Mouse (Mus musculus): ENCODE measurements around the gene Rita1. TPM values are rescaled to one million over a fixed set of nuclear protein-coding genes. Genes with fewer than 3 reads are reported as not detected.

Rita1 gene
- polyA plus RNA-seq, 1 experiment from 2014 or later, result 3.4 TPM

GRCm38 (mm10) chr5:120600946-120601668, 11.3 kb downstream of the Rita1 start:
- no peaks in the 10 kb centered on the region for H3K9me3 ChIP-seq (ENCODE audit: low read length)
- 62% methylated on average over 11 of the region's 11 CpGs for WGBS (ENCODE audit: insufficient replicate concordance)
- H3K9ac ChIP-seq (replicated peaks), result no peak overlapping the region
- peaks cover 22% of the 10 kb centered on the region for H3K4me1 ChIP-seq (ENCODE audit: insufficient read depth)
- no peaks in the 10 kb centered on the region for H3K27me3 ChIP-seq (ENCODE audit: insufficient read depth, low read length)
- no peak overlapping the region for H3K27ac ChIP-seq (ENCODE audit: low read depth)
- ATAC-seq (peak; percentile 31; the same call in 1 of the 2 replicates), DNase-seq (peak; percentile 67)
- H3K4me3 ChIP-seq (ENCODE audit: low read depth, low read length), result no peak overlapping the region
- no peaks in the 10 kb centered on the region for H3K36me3 ChIP-seq (replicated peaks; ENCODE audit: insufficient read depth, low read length)
- no peak overlapping the region for H3K4me2 ChIP-seq (ENCODE audit: low read depth, low read length)
- TF ChIP-seq CTCF (IDR thresholded peaks at IDR 0.05; ENCODE audit: low read depth) (peak; percentile 88), EP300 (IDR thresholded peaks at IDR 0.05; ENCODE audit: low read depth) (no peak)

GRCm38 (mm10) chr5:120599625-120600024, 12.8 kb downstream of the Rita1 start:
- 50% methylated on average over 6 of the region's 6 CpGs for WGBS (ENCODE audit: insufficient replicate concordance)
- Histone ChIP-seq H3K36me3 (replicated peaks; ENCODE audit: insufficient read depth, low read length) (no peaks in the 10 kb centered on the region), H3K4me1 (ENCODE audit: insufficient read depth) (peaks cover 17% of the 10 kb centered on the region), H3K27me3 (ENCODE audit: insufficient read depth, low read length) (no peaks in the 10 kb centered on the region), H3K27ac (ENCODE audit: low read depth) (no peak overlapping the region), H3K9me3 (ENCODE audit: low read length) (no peaks in the 10 kb centered on the region), H3K4me2 (ENCODE audit: low read depth, low read length) (peak overlapping the region; percentile 44; the same call in 1 of the 2 replicates), H3K4me3 (ENCODE audit: low read depth, low read length) (no peak overlapping the region), H3K9ac (replicated peaks) (no peak overlapping the region)
- DNase-seq (no peak), ATAC-seq (peak; percentile 82)
- TF ChIP-seq CTCF (IDR thresholded peaks at IDR 0.05; ENCODE audit: low read depth), result no peak
- peak; percentile 73 for TF ChIP-seq EP300 (IDR thresholded peaks at IDR 0.05; ENCODE audit: low read depth)

GRCm38 (mm10) chr5:120594485-120594884, 17.9 kb downstream of the Rita1 start:
- H3K4me2 ChIP-seq (ENCODE audit: low read depth, low read length), result no peak overlapping the region
- ATAC-seq (no peak), DNase-seq (no peak)
- H3K9me3 ChIP-seq (ENCODE audit: low read length), result no peaks in the 10 kb centered on the region
- WGBS (ENCODE audit: insufficient replicate concordance), result 76% methylated on average over 6 of the region's 6 CpGs
- no peak overlapping the region for H3K4me3 ChIP-seq (ENCODE audit: low read depth, low read length)
- H3K9ac ChIP-seq (replicated peaks), result no peak overlapping the region
- H3K27ac ChIP-seq (ENCODE audit: low read depth), result no peak overlapping the region
- H3K36me3 ChIP-seq (replicated peaks; ENCODE audit: insufficient read depth, low read length), result no peaks in the 10 kb centered on the region
- peaks cover 6% of the 10 kb centered on the region for H3K4me1 ChIP-seq (ENCODE audit: insufficient read depth)
- H3K27me3 ChIP-seq (ENCODE audit: insufficient read depth, low read length), result no peaks in the 10 kb centered on the region
- TF ChIP-seq CTCF (IDR thresholded peaks at IDR 0.05; ENCODE audit: low read depth) (no peak), EP300 (IDR thresholded peaks at IDR 0.05; ENCODE audit: low read depth) (no peak)

- Histone ChIP-seq H3K9me3 (ENCODE audit: low read length) (no peaks in the 10 kb centered on the region), H3K27me3 (ENCODE audit: insufficient read depth, low read length) (no peaks in the 10 kb centered on the region), H3K4me3 (ENCODE audit: low read depth, low read length) (no peak overlapping the region), H3K9ac (replicated peaks) (no peak overlapping the region), H3K4me1 (ENCODE audit: insufficient read depth) (peaks cover 13% of the 10 kb centered on the region), H3K4me2 (ENCODE audit: low read depth, low read length) (no peak overlapping the region), H3K27ac (ENCODE audit: low read depth) (no peak overlapping the region), H3K36me3 (replicated peaks; ENCODE audit: insufficient read depth, low read length) (no peaks in the 10 kb centered on the region)
- 72% methylated on average over 7 of the region's 7 CpGs for WGBS (ENCODE audit: insufficient replicate concordance)
- no peak for DNase-seq
- TF ChIP-seq EP300 (IDR thresholded peaks at IDR 0.05; ENCODE audit: low read depth) (no peak), CTCF (IDR thresholded peaks at IDR 0.05; ENCODE audit: low read depth) (peak; percentile 72)
- no peak for ATAC-seq
Measured at GRCm38 (mm10) chr5:120592141-120592540, 20.2 kb downstream of the Rita1 start.

GRCm38 (mm10) chr5:120590356-120591010, 21.9 kb downstream of the Rita1 start:
- Histone ChIP-seq H3K36me3 (replicated peaks; ENCODE audit: insufficient read depth, low read length) (no peaks in the 10 kb centered on the region), H3K9ac (replicated peaks) (no peak overlapping the region), H3K4me2 (ENCODE audit: low read depth, low read length) (no peak overlapping the region), H3K27me3 (ENCODE audit: insufficient read depth, low read length) (no peaks in the 10 kb centered on the region), H3K4me1 (ENCODE audit: insufficient read depth) (peaks cover 26% of the 10 kb centered on the region), H3K27ac (ENCODE audit: low read depth) (no peak overlapping the region), H3K9me3 (ENCODE audit: low read length) (no peaks in the 10 kb centered on the region), H3K4me3 (ENCODE audit: low read depth, low read length) (no peak overlapping the region)
- ATAC-seq (no peak), DNase-seq (peak; percentile 65)
- no peak for TF ChIP-seq EP300 (IDR thresholded peaks at IDR 0.05; ENCODE audit: low read depth)
- peak; percentile 77 for TF ChIP-seq CTCF (IDR thresholded peaks at IDR 0.05; ENCODE audit: low read depth)
- 77% methylated on average over 16 of the region's 16 CpGs for WGBS (ENCODE audit: insufficient replicate concordance)

- peak; percentile 93 for ATAC-seq
Measured at GRCm38 (mm10) chr5:120588569-120589094, 23.8 kb downstream of the Rita1 start, which contains the start of the genes Tpcn1 and Iqcd. Gene Tpcn1, minus strand, starts transcription at chr5:120588673. Gene Iqcd, plus strand, starts transcription at chr5:120589016.

More at GRCm38 (mm10) chr5:120588569-120589094, 23.8 kb downstream of the Rita1 start, which contains the start of the genes Tpcn1 and Iqcd:
- Histone ChIP-seq H3K4me3 (ENCODE audit: low read depth, low read length) (peak within 1 kb of the TSS; percentile 83), H3K9me3 (ENCODE audit: low read length) (no peaks in the 10 kb centered on the region), H3K4me1 (ENCODE audit: insufficient read depth) (peaks cover 35% of the 10 kb centered on the region), H3K4me2 (ENCODE audit: low read depth, low read length) (peak within 1 kb of the TSS; percentile 89), H3K27me3 (ENCODE audit: insufficient read depth, low read length) (no peaks in the 10 kb centered on the region), H3K27ac (ENCODE audit: low read depth) (peak within 1 kb of the TSS; percentile 90), H3K9ac (replicated peaks) (peak within 1 kb of the TSS; percentile 94), H3K36me3 (replicated peaks; ENCODE audit: insufficient read depth, low read length) (peaks cover 16% of the 10 kb centered on the region)
- TF ChIP-seq CTCF (IDR thresholded peaks at IDR 0.05; ENCODE audit: low read depth), result peak; percentile 25
- TF ChIP-seq EP300 (IDR thresholded peaks at IDR 0.05; ENCODE audit: low read depth), result no peak
- WGBS (ENCODE audit: insufficient replicate concordance), result under 1% methylated on average over 33 of the region's 35 CpGs
- peak; percentile 100 for DNase-seq
